Mouse (Mus musculus) embryonic fibroblast, embryonic 13.5 days (primary cell): ENCODE results near the gene Mars2.

ENCODE experiments used
- CTCF ChIP-seq: IDR thresholded peaks from 2 replicates; pipeline ENCODE4 v1.5.1; 2011; ENCODE audit warnings: mild to moderate bottlenecking, control low read depth, low read length, moderate library complexity, borderline replicate concordance; ENCODE audit not compliant: insufficient read depth
- POLR2A ChIP-seq: IDR thresholded peaks from 2 replicates; pipeline ENCODE4 v1.6.1; 2011; ENCODE audit warnings: low read depth, mild to moderate bottlenecking, control low read depth, low read length, moderate library complexity

GRCm38 (mm10) chr1:55198719-55199118, 38.3 kb upstream of the Mars2 start:
- TF ChIP-seq CTCF = no peak
- no peak for TF ChIP-seq POLR2A
